Mouse (Mus musculus): Measurements from ENCODE around the gene Abca7.

GRCm38 (mm10) chr10:80044087-80044486 lies 47.8 kb downstream of the Abca7 start:
- TF ChIP-seq CTCF (IDR thresholded peaks at IDR 0.05; ENCODE audit: borderline replicate concordance, control insufficient read depth, extremely low read depth, insufficient read depth, low read length, poor library complexity), result no peak
- no peak for TF ChIP-seq POLR2A (IDR thresholded peaks at IDR 0.05; ENCODE audit: control insufficient read depth, extremely low read depth, insufficient read depth, low read length, poor library complexity)
